Mouse (Mus musculus): ENCODE measurements around the gene Henmt1. TPM values are rescaled to one million over a fixed set of nuclear protein-coding genes. Genes with fewer than 3 reads are reported as not detected.

Gene Henmt1
- total and polyA plus RNA-seq, 2 experiments from 2014 or later: not detected

GRCm38 (mm10) chr3:108940001-108940633 lies 444 bp downstream of the Henmt1 start, which contains the start of gene Gm9857:
Gene Gm9857 (minus strand): TSS chr3:108940445.
- DNase-seq (ENCODE audit: low spot score): no peak
- H3K27ac ChIP-seq (ENCODE audit: low read depth): no peak within 1 kb of the TSS
- H3K36me3 ChIP-seq (replicated peaks; ENCODE audit: control insufficient read depth, insufficient read depth, low read length): no peaks in the 10 kb centered on the region
- H3K4me2 ChIP-seq (ENCODE audit: low read depth, low read length): peak within 1 kb of the TSS; percentile 52
- H3K4me1 ChIP-seq (ENCODE audit: control insufficient read depth, insufficient read depth): no peaks in the 10 kb centered on the region
- no peaks in the 10 kb centered on the region for H3K9me3 ChIP-seq (replicated peaks; ENCODE audit: control insufficient read depth, low read length)
- ATAC-seq (ENCODE audit: insufficient read depth, low read depth): no peak
- H3K4me3 ChIP-seq (ENCODE audit: low read depth, low read length): peak within 1 kb of the TSS; percentile 26
- no peak within 1 kb of the TSS for H3K9ac ChIP-seq (replicated peaks; ENCODE audit: low read depth, low read length)
- H3K27me3 ChIP-seq (ENCODE audit: control insufficient read depth, insufficient read depth, low read length): peaks cover 6% of the 10 kb centered on the region; the same call in 1 of the 2 replicates
- TF ChIP-seq EP300 (IDR thresholded peaks at IDR 0.05; ENCODE audit: low read depth) (no peak), CTCF (IDR thresholded peaks at IDR 0.05; ENCODE audit: low read depth) (no peak)
- 50% methylated on average over 46 of the region's 59 CpGs for WGBS

DNA sequence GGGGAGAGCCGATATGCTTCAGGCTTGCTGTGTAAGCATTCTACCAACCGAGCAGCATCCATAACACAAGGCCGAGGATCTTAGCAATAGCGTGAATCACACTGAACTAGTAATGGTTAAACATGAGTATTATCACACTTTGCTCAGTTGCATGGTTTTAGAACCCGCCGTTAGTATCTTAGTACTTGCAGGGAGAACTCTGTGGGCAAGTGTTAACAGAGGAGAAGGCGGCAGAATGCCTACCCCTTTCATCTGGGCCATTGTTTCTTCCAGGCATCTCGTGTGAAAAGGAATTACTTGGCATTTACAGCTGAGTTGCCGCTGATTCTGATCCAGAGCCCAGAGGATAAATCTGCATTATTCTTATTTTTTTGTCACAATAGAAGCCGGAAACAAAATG lies 1.3 kb downstream of the Henmt1 start:
- TF ChIP-seq CTCF (IDR thresholded peaks at IDR 0.05; ENCODE audit: low read depth) (no peak), EP300 (IDR thresholded peaks at IDR 0.05; ENCODE audit: low read depth) (no peak)
- Histone ChIP-seq H3K4me2 (ENCODE audit: low read depth, low read length) (no peak overlapping the region), H3K27ac (ENCODE audit: low read depth) (no peak overlapping the region), H3K9ac (replicated peaks; ENCODE audit: low read depth, low read length) (no peak overlapping the region), H3K27me3 (ENCODE audit: control insufficient read depth, insufficient read depth, low read length) (peaks cover 6% of the 10 kb centered on the region; the same call in 1 of the 2 replicates), H3K9me3 (replicated peaks; ENCODE audit: control insufficient read depth, low read length) (no peaks in the 10 kb centered on the region), H3K36me3 (replicated peaks; ENCODE audit: control insufficient read depth, insufficient read depth, low read length) (no peaks in the 10 kb centered on the region), H3K4me1 (ENCODE audit: control insufficient read depth, insufficient read depth) (no peaks in the 10 kb centered on the region), H3K4me3 (ENCODE audit: low read depth, low read length) (no peak overlapping the region)
- no peak for DNase-seq (ENCODE audit: low spot score)
- ATAC-seq (ENCODE audit: insufficient read depth, low read depth): no peak
- WGBS: 89% methylated on average over 10 of the region's 10 CpGs

DNA sequence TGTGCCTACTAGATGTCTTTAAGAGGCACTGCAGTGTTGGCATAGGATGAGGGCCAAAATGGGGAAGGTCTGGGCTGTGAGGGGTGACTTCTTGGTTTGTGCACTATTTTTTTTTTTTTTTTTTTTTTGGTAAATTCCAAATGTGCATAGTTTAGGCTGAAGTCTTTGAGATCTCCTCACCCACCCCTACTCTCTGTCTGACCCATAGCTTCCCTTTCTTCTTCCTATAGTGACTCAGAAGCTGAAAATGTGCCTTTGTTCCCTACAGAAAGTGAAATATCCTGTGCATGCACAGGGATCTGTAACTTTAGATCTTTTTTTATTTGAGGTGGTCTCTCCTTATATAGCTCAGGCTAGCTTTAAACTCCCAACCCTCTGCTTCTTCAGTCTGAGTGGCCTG lies 18.3 kb downstream of the Henmt1 start:
- 0 out of 2 replicates have a peak, but pooled peaks cover 2% of the 10 kb centered on the region for H3K4me1 ChIP-seq (ENCODE audit: control insufficient read depth, insufficient read depth)
- no peak for DNase-seq (ENCODE audit: low spot score)
- H3K27me3 ChIP-seq (ENCODE audit: control insufficient read depth, insufficient read depth, low read length): no peaks in the 10 kb centered on the region
- no peak overlapping the region for H3K27ac ChIP-seq (ENCODE audit: low read depth)
- H3K36me3 ChIP-seq (replicated peaks; ENCODE audit: control insufficient read depth, insufficient read depth, low read length): no peaks in the 10 kb centered on the region
- TF ChIP-seq EP300 (IDR thresholded peaks at IDR 0.05; ENCODE audit: low read depth): no peak
- no peak for TF ChIP-seq CTCF (IDR thresholded peaks at IDR 0.05; ENCODE audit: low read depth)
- H3K9me3 ChIP-seq (replicated peaks; ENCODE audit: control insufficient read depth, low read length): no peaks in the 10 kb centered on the region
- H3K4me2 ChIP-seq (ENCODE audit: low read depth, low read length): no peak overlapping the region
- ATAC-seq (ENCODE audit: insufficient read depth, low read depth): no peak
- H3K4me3 ChIP-seq (ENCODE audit: low read depth, low read length): no peak overlapping the region
- H3K9ac ChIP-seq (replicated peaks; ENCODE audit: low read depth, low read length): no peak overlapping the region

DNA sequence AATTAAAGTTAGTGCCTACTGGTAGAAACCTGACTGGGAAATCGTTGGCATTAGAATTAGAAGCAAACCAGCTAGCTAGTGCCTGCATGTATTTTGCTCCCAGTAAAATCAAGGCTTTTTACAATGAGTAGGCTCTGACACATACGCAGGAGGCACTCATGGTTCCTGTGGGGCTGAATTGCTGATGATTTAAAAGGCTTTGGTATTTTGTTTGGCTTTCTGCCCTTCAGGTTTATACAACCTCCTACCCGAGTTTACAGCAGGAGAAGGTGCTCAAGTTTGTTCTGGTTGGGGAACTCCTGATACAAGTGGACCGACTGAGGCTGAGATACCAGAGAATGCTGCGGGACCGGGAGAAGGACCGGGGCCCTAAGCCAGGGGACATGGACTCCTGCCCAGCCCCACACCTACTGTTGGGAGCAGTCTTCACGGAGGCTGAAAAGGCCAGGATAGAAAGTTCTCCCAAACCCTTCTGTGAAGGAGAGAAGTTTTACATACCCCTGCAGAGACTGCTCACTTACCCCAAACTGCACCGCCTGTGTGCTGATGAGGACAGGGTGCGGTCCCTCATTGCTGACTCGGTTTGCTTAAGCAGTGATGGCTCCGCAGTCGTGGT lies 20.1 kb downstream of the Henmt1 start:
- WGBS: 68% methylated on average over 13 of the region's 13 CpGs
- DNase-seq (ENCODE audit: low spot score) (no peak), ATAC-seq (ENCODE audit: insufficient read depth, low read depth) (no peak)
- Histone ChIP-seq H3K27me3 (ENCODE audit: control insufficient read depth, insufficient read depth, low read length) (no peaks in the 10 kb centered on the region), H3K36me3 (replicated peaks; ENCODE audit: control insufficient read depth, insufficient read depth, low read length) (no peaks in the 10 kb centered on the region), H3K9me3 (replicated peaks; ENCODE audit: control insufficient read depth, low read length) (no peaks in the 10 kb centered on the region), H3K4me3 (ENCODE audit: low read depth, low read length) (no peak overlapping the region), H3K4me2 (ENCODE audit: low read depth, low read length) (no peak overlapping the region), H3K27ac (ENCODE audit: low read depth) (no peak overlapping the region), H3K4me1 (ENCODE audit: control insufficient read depth, insufficient read depth) (0 out of 2 replicates have a peak, but pooled peaks cover 2% of the 10 kb centered on the region), H3K9ac (replicated peaks; ENCODE audit: low read depth, low read length) (no peak overlapping the region)
- TF ChIP-seq EP300 (IDR thresholded peaks at IDR 0.05; ENCODE audit: low read depth): no peak
- no peak for TF ChIP-seq CTCF (IDR thresholded peaks at IDR 0.05; ENCODE audit: low read depth)

DNA sequence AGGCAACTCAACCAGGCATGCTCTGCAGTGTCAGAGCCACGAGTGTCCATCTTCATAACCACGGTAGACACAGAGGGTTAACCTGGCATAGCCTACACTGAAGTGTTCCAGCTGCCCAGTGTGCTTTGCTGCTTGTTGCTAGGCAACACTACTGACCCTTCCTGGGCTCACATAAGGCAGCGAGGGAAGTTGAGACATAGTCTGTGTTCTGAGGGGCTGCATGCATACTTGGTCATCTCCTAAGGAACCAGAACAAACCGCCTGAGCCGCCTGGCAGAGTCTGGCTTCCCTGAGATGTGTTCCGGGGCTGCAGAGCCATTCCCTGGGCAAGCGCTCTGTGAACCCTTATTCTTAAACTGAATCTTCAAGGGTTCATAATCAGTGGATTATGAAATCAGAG lies 21.6 kb downstream of the Henmt1 start:
- Histone ChIP-seq H3K4me1 (ENCODE audit: control insufficient read depth, insufficient read depth) (0 out of 2 replicates have a peak, but pooled peaks cover 2% of the 10 kb centered on the region), H3K4me3 (ENCODE audit: low read depth, low read length) (no peak overlapping the region), H3K27me3 (ENCODE audit: control insufficient read depth, insufficient read depth, low read length) (no peaks in the 10 kb centered on the region), H3K9ac (replicated peaks; ENCODE audit: low read depth, low read length) (no peak overlapping the region), H3K27ac (ENCODE audit: low read depth) (no peak overlapping the region), H3K36me3 (replicated peaks; ENCODE audit: control insufficient read depth, insufficient read depth, low read length) (no peaks in the 10 kb centered on the region), H3K4me2 (ENCODE audit: low read depth, low read length) (peak overlapping the region; percentile 38), H3K9me3 (replicated peaks; ENCODE audit: control insufficient read depth, low read length) (no peaks in the 10 kb centered on the region)
- DNase-seq (ENCODE audit: low spot score) (no peak), ATAC-seq (ENCODE audit: insufficient read depth, low read depth) (no peak)
- 51% methylated on average over 7 of the region's 7 CpGs for WGBS
- no peak for TF ChIP-seq CTCF (IDR thresholded peaks at IDR 0.05; ENCODE audit: low read depth)
- no peak for TF ChIP-seq EP300 (IDR thresholded peaks at IDR 0.05; ENCODE audit: low read depth)
